Mouse (Mus musculus): Measurements from ENCODE around the gene Tfcp2l1.

Tfcp2l1 gene

GRCm38 (mm10) chr1:118650771-118651080 lies 23.0 kb downstream of the Tfcp2l1 start:
- DNase-seq (ENCODE audit: inconsistent ontology term), result no peak

DNA sequence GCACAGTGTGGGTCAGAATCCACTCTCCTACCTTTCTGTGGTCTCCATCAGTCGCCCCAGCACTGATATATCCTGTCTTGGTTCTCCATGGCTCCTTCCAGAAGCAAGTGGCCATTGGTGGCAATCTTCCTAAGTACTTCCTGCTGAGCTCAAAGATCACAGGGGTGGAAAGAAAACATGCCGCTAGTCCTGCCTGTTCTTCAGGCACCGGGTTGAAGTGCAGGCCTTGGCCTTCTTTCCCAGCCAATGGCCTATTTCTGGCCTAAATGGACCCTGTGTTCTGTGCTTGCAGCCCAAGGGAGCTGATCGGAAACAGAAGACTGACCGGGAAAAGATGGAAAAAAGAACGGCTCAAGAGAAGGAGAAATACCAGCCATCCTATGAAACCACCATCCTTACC lies 31.0 kb downstream of the Tfcp2l1 start:
- no peak for DNase-seq (ENCODE audit: inconsistent ontology term)

- DNase-seq (ENCODE audit: inconsistent ontology term), result peak; percentile 22
These were observed 33.2 kb downstream of the Tfcp2l1 start for GRCm38 (mm10) chr1:118660880-118661465.

GRCm38 (mm10) chr1:118663062-118663461 lies 35.3 kb downstream of the Tfcp2l1 start:
- DNase-seq (ENCODE audit: inconsistent ontology term), result no peak

- DNase-seq (ENCODE audit: inconsistent ontology term), result no peak
These were observed 39.8 kb downstream of the Tfcp2l1 start for GRCm38 (mm10) chr1:118667536-118667935.

GRCm38 (mm10) chr1:118672196-118672595 lies 44.5 kb downstream of the Tfcp2l1 start:
- peak; percentile 32 for DNase-seq (ENCODE audit: inconsistent ontology term)

- no peak for DNase-seq (ENCODE audit: inconsistent ontology term)
These were observed 46.4 kb downstream of the Tfcp2l1 start for GRCm38 (mm10) chr1:118674176-118674575.

GRCm38 (mm10) chr1:118681980-118682379 lies 54.2 kb downstream of the Tfcp2l1 start:
- DNase-seq (ENCODE audit: inconsistent ontology term), result no peak

GRCm38 (mm10) chr1:118683686-118684085 lies 55.9 kb downstream of the Tfcp2l1 start:
- DNase-seq (ENCODE audit: inconsistent ontology term), result no peak

DNA sequence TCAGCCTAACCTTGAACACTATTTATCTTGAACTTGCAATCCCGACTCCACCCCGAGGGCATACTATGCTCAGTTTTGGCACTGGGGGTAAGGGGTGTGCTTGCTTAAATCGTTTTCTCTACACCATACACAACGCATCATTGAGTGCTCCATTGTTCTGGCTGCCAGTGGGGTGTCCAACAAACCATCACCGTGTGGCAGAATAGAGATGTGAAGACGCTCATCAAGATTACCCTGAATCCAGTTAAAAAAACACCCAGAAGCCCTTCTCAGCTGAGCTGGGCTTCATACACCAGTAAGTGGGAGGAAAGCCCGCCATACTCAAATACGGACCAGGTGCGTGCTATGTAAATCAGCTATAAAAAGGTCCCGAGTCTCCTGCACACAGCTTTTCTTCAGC lies 60.0 kb downstream of the Tfcp2l1 start:
- DNase-seq (ENCODE audit: inconsistent ontology term), result no peak

DNA sequence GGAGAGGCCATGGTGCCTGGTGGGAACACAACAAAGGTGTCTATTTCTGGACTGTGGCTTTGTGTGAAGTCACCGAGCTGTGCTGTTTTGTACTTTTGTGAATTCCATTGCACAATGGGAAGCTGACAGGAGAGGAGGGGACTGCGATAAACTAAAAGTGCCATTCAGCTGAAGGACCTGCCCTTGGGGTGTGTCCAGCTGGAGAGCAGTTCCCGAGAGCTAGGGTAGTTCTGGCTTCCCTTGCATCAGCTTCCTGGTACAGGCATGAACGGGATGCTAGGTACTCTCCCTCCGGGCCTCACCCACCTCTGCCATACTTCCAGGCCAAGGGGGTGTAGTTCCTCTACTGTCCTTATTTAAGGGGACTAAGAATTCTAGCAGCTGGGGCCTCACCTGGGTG lies 62.1 kb downstream of the Tfcp2l1 start:
- peak; percentile 14 for DNase-seq (ENCODE audit: inconsistent ontology term)

- DNase-seq (ENCODE audit: inconsistent ontology term), result peak; percentile 52
These were observed 66.7 kb downstream of the Tfcp2l1 start for GRCm38 (mm10) chr1:118694436-118694835.

DNA sequence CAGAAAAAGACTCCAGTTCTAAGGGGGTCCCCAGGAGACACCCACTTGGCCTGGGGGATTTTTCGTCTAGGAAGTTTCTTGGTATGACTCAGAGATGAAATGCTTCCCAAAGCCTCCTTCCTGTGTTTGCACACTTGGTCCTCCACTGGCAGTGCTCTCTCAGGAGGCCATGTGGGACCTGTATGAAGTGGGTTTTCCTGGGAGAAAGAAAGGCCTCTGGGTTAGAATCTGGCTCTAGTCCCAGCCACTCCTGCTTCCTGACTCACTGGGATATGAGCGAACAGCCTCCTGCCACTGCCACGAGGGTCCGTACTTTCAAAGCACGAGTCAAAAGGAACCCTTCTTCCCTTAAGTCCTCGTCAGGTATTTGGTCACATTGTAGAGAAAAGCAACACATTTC lies 70.2 kb downstream of the Tfcp2l1 start:
- DNase-seq (ENCODE audit: inconsistent ontology term), result no peak

DNA sequence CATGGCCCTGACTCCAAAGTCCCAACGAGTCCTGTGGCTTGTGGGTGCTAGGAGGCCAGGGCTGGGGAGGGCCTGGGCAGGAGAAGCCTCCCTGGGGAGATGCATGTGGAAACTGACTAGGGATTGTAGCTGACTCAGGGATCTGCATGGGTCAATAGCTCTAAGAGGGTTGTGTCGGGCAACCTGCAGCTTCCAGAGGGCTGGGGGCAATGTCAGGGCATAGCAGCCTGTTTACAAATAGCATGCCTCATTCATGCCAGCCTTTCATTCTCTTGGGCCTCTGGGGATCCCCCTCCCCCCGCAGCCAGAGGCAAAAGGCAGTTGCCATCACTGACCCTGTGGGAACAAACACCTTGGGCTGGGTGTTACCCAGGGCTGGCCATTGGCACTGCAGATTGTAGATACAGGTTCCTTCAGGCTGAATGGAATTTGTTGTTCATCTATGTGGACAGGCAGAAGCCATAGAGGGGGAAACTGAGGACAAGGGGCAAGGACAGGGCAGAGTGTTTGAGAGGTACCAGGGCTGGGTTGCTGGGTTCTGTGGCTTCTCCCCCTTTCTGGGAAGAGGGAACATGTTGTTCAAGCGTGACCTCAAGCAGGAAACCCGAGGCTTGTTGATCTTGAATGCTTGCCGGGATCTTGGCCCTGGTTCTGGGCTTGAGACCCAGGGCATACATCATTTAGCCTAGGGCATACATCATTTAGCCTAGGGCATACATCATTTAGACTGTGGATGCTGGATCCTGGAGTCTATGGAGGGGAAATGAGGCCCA lies 71.6 kb downstream of the Tfcp2l1 start:
- no peak for DNase-seq (ENCODE audit: inconsistent ontology term)

- no peak for DNase-seq (ENCODE audit: inconsistent ontology term)
These were observed 72.2 kb downstream of the Tfcp2l1 start for GRCm38 (mm10) chr1:118699961-118700360.

DNA sequence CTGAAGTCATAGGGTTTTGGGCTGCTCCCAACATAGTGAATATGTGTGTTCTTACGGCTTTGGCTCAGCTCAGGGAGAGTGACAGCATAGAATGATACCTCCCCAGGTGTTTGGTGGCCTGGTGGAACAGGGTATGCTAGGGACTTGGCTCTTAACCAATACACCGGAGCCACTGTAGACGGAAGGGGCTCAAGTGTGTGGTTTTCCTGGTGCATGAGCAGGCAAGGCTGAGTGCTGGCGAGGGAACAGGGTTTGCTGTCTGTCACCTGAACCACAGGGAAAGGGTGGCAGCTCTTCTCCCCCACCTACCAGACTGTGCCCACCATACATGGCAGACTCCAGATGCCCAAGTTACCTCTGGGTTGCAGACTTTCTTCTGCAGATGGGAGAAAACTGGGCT lies 83.9 kb downstream of the Tfcp2l1 start:
- no peak for DNase-seq (ENCODE audit: inconsistent ontology term)

DNA sequence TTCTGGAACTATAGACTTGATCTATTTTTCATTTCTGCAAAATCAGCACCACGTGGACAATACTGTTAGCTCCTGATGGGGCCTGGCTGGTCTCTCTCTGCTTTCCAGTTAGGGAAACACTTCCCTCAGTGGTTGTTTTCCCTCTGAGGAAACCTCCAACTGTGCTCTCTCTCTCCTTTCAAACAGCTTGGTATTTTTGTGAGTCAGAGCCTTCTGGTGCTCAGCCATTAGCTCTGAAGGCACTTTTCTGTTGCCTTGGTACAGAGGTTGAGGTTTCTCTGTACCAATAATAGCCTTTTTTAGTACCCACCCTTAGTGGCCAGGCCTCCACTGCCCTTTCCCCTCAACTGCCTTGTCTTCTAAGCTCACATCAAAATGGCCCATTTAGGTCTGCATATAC lies 88.5 kb downstream of the Tfcp2l1 start:
- peak; percentile 26 for DNase-seq (ENCODE audit: inconsistent ontology term)

GRCm38 (mm10) chr1:118718055-118718454 lies 90.3 kb downstream of the Tfcp2l1 start:
- no peak for DNase-seq (ENCODE audit: inconsistent ontology term)

DNA sequence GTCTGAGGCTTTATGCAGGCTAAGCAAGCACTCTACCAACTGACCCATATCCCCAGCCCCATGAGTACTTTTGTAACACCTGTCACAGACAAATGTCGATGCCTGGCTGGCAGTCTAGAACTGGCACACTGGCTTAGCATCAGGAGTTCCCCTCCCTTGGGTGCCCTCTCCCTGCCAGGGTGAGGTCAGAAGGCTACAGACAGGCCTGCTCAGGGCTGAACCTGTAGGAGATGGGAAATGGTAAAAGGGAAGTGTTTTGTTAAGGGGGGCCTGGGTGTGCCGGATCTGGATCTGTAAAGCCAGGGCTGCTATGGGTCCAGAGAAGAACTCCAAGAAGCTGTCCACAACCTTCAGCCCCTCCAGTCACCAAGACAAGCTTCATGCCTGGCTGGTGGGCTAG lies 92.0 kb downstream of the Tfcp2l1 start:
- DNase-seq (ENCODE audit: inconsistent ontology term), result no peak

- no peak for DNase-seq (ENCODE audit: inconsistent ontology term)
These were observed 92.8 kb downstream of the Tfcp2l1 start for GRCm38 (mm10) chr1:118720474-118721095.

GRCm38 (mm10) chr1:118727075-118727474 lies 99.3 kb downstream of the Tfcp2l1 start:
- DNase-seq (ENCODE audit: inconsistent ontology term), result no peak

GRCm38 (mm10) chr1:118728796-118729195 lies 101.1 kb downstream of the Tfcp2l1 start:
- no peak for DNase-seq (ENCODE audit: inconsistent ontology term)
